Comparison of ENCODE assay signal across 13 mouse cellular contexts in the genomic region with DNA sequence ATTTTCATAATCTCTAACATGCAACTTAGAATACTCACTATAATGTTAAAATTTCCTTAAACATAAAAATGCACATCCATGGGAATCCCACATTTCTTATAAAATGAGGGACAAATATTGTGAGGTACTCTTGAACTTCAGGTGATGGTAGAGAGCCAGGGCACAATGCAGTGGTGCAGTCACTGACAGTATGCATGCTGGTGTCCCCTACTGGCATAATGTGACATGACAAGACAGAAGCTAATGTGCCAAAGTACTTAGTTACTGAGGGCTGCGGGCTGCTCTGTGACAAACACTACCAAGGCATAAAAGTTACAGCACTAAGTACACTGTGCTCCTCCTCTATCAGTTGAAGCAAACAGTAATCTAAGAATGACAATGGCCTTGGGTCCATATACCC.
DNase-seq lines count a peak whose midpoint lies in the region; ATAC-seq and TF ChIP-seq lines count a peak whose summit lies in the region.
"Had no signal": no experiment of that assay in that cellular context is flagged by ENCODE, and none has a peak within 500 bp of the region (broad histone marks: within the 10 kb centered on the region; RNA-seq: fewer than 3 reads in every experiment).

No protein-coding gene starts in this region.

- ATAC-seq in lung, embryonic 14.5 days (ENCODE audit: insufficient read depth), result no peak
- ATAC-seq: forebrain, embryonic 13.5 days; inflammation-experienced regulatory T-cells, adult 6 months had no signal

- H3K4me2 ChIP-seq in lung, embryonic 14.5 days, result no peak overlapping the region
- H3K4me2 ChIP-seq: forebrain, embryonic 13.5 days; neural tube, embryonic 12.5 days had no signal

- no peak overlapping the region for H3K9ac ChIP-seq in lung, embryonic 14.5 days
- H3K9ac ChIP-seq: forebrain, embryonic 13.5 days; neural tube, embryonic 12.5 days had no signal

- DNase-seq in heart, postnatal 4 days, result peak; percentile 30
- DNase-seq in heart, embryonic 10.5 days (ENCODE audit: low spot score), result no peak
- peak; percentile 25 for DNase-seq in lung, embryonic 14.5 days
- DNase-seq in lung, postnatal 10 days, result no peak
- peak; percentile 12 for DNase-seq in ZHBTc4 (ENCODE audit: low read depth, low spot score)
- peak; percentile 65 for DNase-seq in lung, postnatal 36 days
- DNase-seq in urinary bladder, postnatal 10 days (ENCODE audit: low spot score), result no peak
- no peak for DNase-seq in adrenal gland, adult 8-10 months
- DNase-seq: cerebellum, adult 9-11 months; right cerebral cortex, postnatal 14 days had no signal

- H3K9me3 ChIP-seq in heart, embryonic 10.5 days, result no peaks in the 10 kb centered on the region
- no peaks in the 10 kb centered on the region for H3K9me3 ChIP-seq in lung, embryonic 14.5 days (ENCODE audit: low read depth, low read length)
- H3K9me3 ChIP-seq: forebrain, embryonic 13.5 days; neural tube, embryonic 12.5 days had no signal

- peak; percentile 54 for TF ChIP-seq CTCF in lung, embryonic 14.5 days (IDR thresholded peaks at IDR 0.05; ENCODE audit: low read depth)

- H3K36me3 ChIP-seq in heart, embryonic 10.5 days, result no peaks in the 10 kb centered on the region
- no peaks in the 10 kb centered on the region for H3K36me3 ChIP-seq in lung, embryonic 14.5 days (ENCODE audit: insufficient read depth)
- H3K36me3 ChIP-seq: neural tube, embryonic 12.5 days had no signal

- no peaks in the 10 kb centered on the region for H3K27me3 ChIP-seq in heart, embryonic 10.5 days (ENCODE audit: insufficient read depth, poor library complexity, severe bottlenecking)
- no peaks in the 10 kb centered on the region for H3K27me3 ChIP-seq in lung, embryonic 14.5 days (ENCODE audit: insufficient read depth, low read length)
- H3K27me3 ChIP-seq: forebrain, embryonic 13.5 days; neural tube, embryonic 12.5 days had no signal

- H3K27ac ChIP-seq in heart, embryonic 10.5 days, result no peak overlapping the region
- H3K27ac ChIP-seq in lung, embryonic 14.5 days (ENCODE audit: low read depth), result no peak overlapping the region
- H3K27ac ChIP-seq: forebrain, embryonic 13.5 days; neural tube, embryonic 12.5 days had no signal

- no peak overlapping the region for H3K4me3 ChIP-seq in heart, embryonic 10.5 days
- H3K4me3 ChIP-seq in lung, embryonic 14.5 days (ENCODE audit: low read depth, low read length), result no peak overlapping the region
- H3K4me3 ChIP-seq: forebrain, embryonic 13.5 days; neural tube, embryonic 12.5 days had no signal

- 77% methylated on average over 1 of the region's 1 CpGs for WGBS in heart, embryonic 10.5 days
- 68% methylated on average over 1 of the region's 1 CpGs for WGBS in lung, embryonic 14.5 days

- H3K4me1 ChIP-seq in heart, embryonic 10.5 days, result no peaks in the 10 kb centered on the region
- no peaks in the 10 kb centered on the region for H3K4me1 ChIP-seq in lung, embryonic 14.5 days (ENCODE audit: insufficient read depth)
- H3K4me1 ChIP-seq: forebrain, embryonic 13.5 days; neural tube, embryonic 12.5 days had no signal

Comparison
In these comparisons a context has a peak if more than half of its experiments do, and no peak if none do; other contexts are left out.
1. DNase-seq: peak in heart, postnatal 4 days (single experiment), lung, embryonic 14.5 days (single experiment), ZHBTc4 (single experiment) and lung, postnatal 36 days (single experiment); none in heart, embryonic 10.5 days (single experiment), lung, postnatal 10 days (single experiment), urinary bladder, postnatal 10 days (single experiment) and adrenal gland, adult 8-10 months (single experiment).